Mouse (Mus musculus) intestine, postnatal 0 days (tissue): Measurements from ENCODE around the gene Dcakd. TPM values are rescaled to one million over a fixed set of nuclear protein-coding genes. Genes with fewer than 3 reads are reported as not detected.

Experiments
- ATAC-seq: fragments of 200-750 bp; cut with Nextera tagmentation; 2 replicates; pipeline ENCODE4 v1.8.0; 2017; ENCODE audit warnings: mild to moderate bottlenecking, moderate TSS enrichment, moderate library complexity
- H3K27ac ChIP-seq: fragments of 300-500 bp; sonication (generic); 2 replicates; pipeline ENCODE4 v1.5.1; 2014; ENCODE audit warnings: mild to moderate bottlenecking, low read depth, low read length, moderate library complexity
- H3K27me3 ChIP-seq: fragments of 300-500 bp; sonication (generic); replicated peaks from 2 replicates; pipeline ENCODE4 v1.6.1; 2014; ENCODE audit warnings: low read length, mixed read lengths; ENCODE audit not compliant: control insufficient read depth, insufficient read depth
- H3K36me3 ChIP-seq: fragments of 300-500 bp; sonication (generic); 2 replicates; pipeline ENCODE4 v1.6.1; 2014; ENCODE audit warnings: mild to moderate bottlenecking, moderate library complexity; ENCODE audit not compliant: control insufficient read depth, insufficient read depth
- H3K4me1 ChIP-seq: fragments of 300-500 bp; sonication (generic); replicated peaks from 2 replicates; pipeline ENCODE4 v1.6.1; 2014; ENCODE audit warnings: antibody characterized with exemption, low read length, mixed read lengths; ENCODE audit not compliant: control insufficient read depth, insufficient read depth
- H3K4me2 ChIP-seq: fragments of 300-500 bp; sonication (generic); replicated peaks from 2 replicates; pipeline ENCODE4 v1.6.1; 2014; ENCODE audit warnings: low read depth, mild to moderate bottlenecking, moderate library complexity
- H3K4me3 ChIP-seq: fragments of 300-500 bp; sonication (generic); 2 replicates; pipeline ENCODE4 v1.5.1; 2014; ENCODE audit warnings: low read depth, low read length
- H3K9ac ChIP-seq: fragments of 300-500 bp; sonication (generic); 2 replicates; pipeline ENCODE4 v1.6.1; 2014; ENCODE audit warnings: mild to moderate bottlenecking, low read depth, low read length
- H3K9me3 ChIP-seq: fragments of 300-500 bp; sonication (generic); 2 replicates; pipeline ENCODE4 v1.6.1; 2016; ENCODE audit warnings: mixed run types; ENCODE audit not compliant: control insufficient read depth
- CTCF ChIP-seq: sonication (generic); IDR thresholded peaks from 2 replicates; pipeline ENCODE4 v1.5.1; 2016; ENCODE audit warnings: low read depth, mild to moderate bottlenecking, control low read depth, antibody characterized with exemption, moderate library complexity
- WGBS: fragments of 180-500 bp; shearing (Covaris S2); extraction: QIAGEN DNeasy Blood & Tissue Kit; methylation state at CpG from one replicate; pipeline ENCODE4 v1.1.7; 2014; 5-methylcytosine and 5-hydroxymethylcytosine counted together
- polyA plus RNA-seq: library from polyadenylated mRNA; unstranded; fragments of >200 nt; fragmentation: Nextera tagmentation; extraction: Ambion mirVana; gene quantifications from 2 replicates; pipeline ENCODE4 v1.2.1, GENCODE M21; 2015

Dcakd gene
- polyA plus RNA-seq, 1 experiment from 2014 or later, result 45.9 TPM

GRCm38 (mm10) chr11:103020713-103021335, 7.3 kb downstream of the Dcakd start:
- Histone ChIP-seq H3K4me2 (no peak overlapping the region), H3K4me1 (no peaks in the 10 kb centered on the region), H3K36me3 (no peaks in the 10 kb centered on the region), H3K9me3 (no peaks in the 10 kb centered on the region), H3K9ac (no peak overlapping the region), H3K4me3 (no peak overlapping the region), H3K27ac (no peak overlapping the region), H3K27me3 (no peaks in the 10 kb centered on the region)
- peak; percentile 56 for TF ChIP-seq CTCF
- ATAC-seq, result no peak
- 39% methylated on average over 3 of the region's 3 CpGs for WGBS

GRCm38 (mm10) chr11:103019325-103019724, 8.8 kb downstream of the Dcakd start:
- no peak overlapping the region for H3K27ac ChIP-seq
- 91% methylated on average over 7 of the region's 7 CpGs for WGBS
- H3K4me1 ChIP-seq, result no peaks in the 10 kb centered on the region

GRCm38 (mm10) chr11:103018860-103019259, 9.3 kb downstream of the Dcakd start:
- Histone ChIP-seq H3K4me1 (no peaks in the 10 kb centered on the region), H3K9ac (no peak overlapping the region), H3K9me3 (no peaks in the 10 kb centered on the region), H3K27ac (no peak overlapping the region), H3K27me3 (no peaks in the 10 kb centered on the region), H3K4me2 (no peak overlapping the region), H3K4me3 (no peak overlapping the region), H3K36me3 (no peaks in the 10 kb centered on the region)
- WGBS, result 84% methylated on average over 6 of the region's 6 CpGs
- ATAC-seq, result no peak
- TF ChIP-seq CTCF, result no peak

More at GRCm38 (mm10) chr11:103019325-103019724, 8.8 kb downstream of the Dcakd start:
- H3K9me3 ChIP-seq, result no peaks in the 10 kb centered on the region
- TF ChIP-seq CTCF, result no peak
- no peaks in the 10 kb centered on the region for H3K27me3 ChIP-seq
- H3K36me3 ChIP-seq, result no peaks in the 10 kb centered on the region
- H3K4me3 ChIP-seq, result no peak overlapping the region
- no peak for ATAC-seq
- H3K9ac ChIP-seq, result no peak overlapping the region
- no peak overlapping the region for H3K4me2 ChIP-seq

- Histone ChIP-seq H3K4me3 (no peak overlapping the region), H3K9ac (no peak overlapping the region), H3K36me3 (no peaks in the 10 kb centered on the region), H3K9me3 (no peaks in the 10 kb centered on the region), H3K27me3 (no peaks in the 10 kb centered on the region), H3K27ac (no peak overlapping the region), H3K4me1 (no peaks in the 10 kb centered on the region), H3K4me2 (no peak overlapping the region)
- WGBS, result 35% methylated on average over 9 of the region's 9 CpGs
- no peak for ATAC-seq
- TF ChIP-seq CTCF, result no peak
Observed at GRCm38 (mm10) chr11:103017661-103018060, 10.5 kb downstream of the Dcakd start.

GRCm38 (mm10) chr11:103016930-103017329, 11.2 kb downstream of the Dcakd start:
- under 1% methylated on average over 40 of the region's 41 CpGs for WGBS
- no peaks in the 10 kb centered on the region for H3K4me1 ChIP-seq
- peak overlapping the region; percentile 86 for H3K4me3 ChIP-seq
- no peaks in the 10 kb centered on the region for H3K9me3 ChIP-seq
- H3K27me3 ChIP-seq, result no peaks in the 10 kb centered on the region
- peak; percentile 98 for ATAC-seq
- no peak for TF ChIP-seq CTCF
- H3K36me3 ChIP-seq, result no peaks in the 10 kb centered on the region
- H3K4me2 ChIP-seq, result peak overlapping the region; percentile 72
- H3K27ac ChIP-seq, result peak overlapping the region; percentile 74
- H3K9ac ChIP-seq, result peak overlapping the region; percentile 72

- H3K4me2 ChIP-seq, result peak overlapping the region; percentile 72
- WGBS, result 40% methylated on average over 27 of the region's 27 CpGs
Observed at GRCm38 (mm10) chr11:103015881-103016825, 12.0 kb downstream of the Dcakd start.

More at GRCm38 (mm10) chr11:103015881-103016825, 12.0 kb downstream of the Dcakd start:
- ATAC-seq, result no peak
- Histone ChIP-seq H3K9me3 (no peaks in the 10 kb centered on the region), H3K4me3 (peak overlapping the region; percentile 86), H3K27ac (peak overlapping the region; percentile 74; the same call in 1 of the 2 replicates), H3K9ac (peak overlapping the region; percentile 72), H3K36me3 (no peaks in the 10 kb centered on the region), H3K27me3 (no peaks in the 10 kb centered on the region), H3K4me1 (no peaks in the 10 kb centered on the region)
- no peak for TF ChIP-seq CTCF
